Mouse (Mus musculus) layer of hippocampus, adult 2 months (tissue): Measurements from ENCODE around the gene Rasa3. TPM values are rescaled to one million over a fixed set of nuclear protein-coding genes. Genes with fewer than 3 reads are reported as not detected.

Experiments
- DNase-seq, 2 experiments: peaks; one replicate each; pipeline ENCODE4 v3.0.0; 2022; ENCODE audit warnings: low spot score in 2 of 2
- H3K27ac ChIP-seq: fragments of 200-600 bp; 2 replicates; pipeline ENCODE4 v1.8.1; 2022
- H3K4me3 ChIP-seq: fragments of 200-600 bp; 2 replicates; pipeline ENCODE4 v1.8.1; 2022; ENCODE audit warnings: mild to moderate bottlenecking
- CTCF ChIP-seq: fragments of 200-600 bp; conservative IDR thresholded peaks from 2 replicates; pipeline ENCODE4 v1.8.1; 2022; ENCODE audit warnings: antibody characterized with exemption, mild to moderate bottlenecking, moderate library complexity
- total RNA-seq, 2 experiments: library from RNA; stranded (reverse); gene quantifications; 2 replicates each; pipeline ENCODE4 v1.2.3; 2021

The Rasa3 gene
- total RNA-seq, 2 experiments from 2014 or later = 62.8 to 63.4 TPM

DNA sequence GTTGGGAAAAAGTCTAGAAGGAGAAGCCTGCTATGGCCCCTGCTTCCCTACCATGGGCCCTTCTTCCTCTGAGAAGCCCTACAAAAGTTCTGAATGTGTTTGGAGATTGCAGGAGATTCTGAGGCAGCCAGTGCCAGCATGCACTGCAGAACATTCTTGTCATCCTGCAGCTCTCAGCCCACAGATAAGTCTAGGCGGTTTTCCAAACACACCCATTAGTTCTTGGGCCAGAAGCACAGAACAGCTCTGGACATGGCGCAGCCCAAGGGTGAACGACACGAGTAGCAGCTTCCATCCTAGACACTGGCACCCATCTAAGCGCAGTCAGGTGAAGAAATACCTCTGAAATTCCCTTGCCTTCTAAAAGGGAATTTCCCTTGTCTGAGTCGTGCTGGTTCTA lies 44.3 kb downstream of the Rasa3 start:
- TF ChIP-seq CTCF = no peak
- Histone ChIP-seq H3K4me3 (no peak overlapping the region), H3K27ac (no peak overlapping the region)
- DNase-seq = no peak

DNA sequence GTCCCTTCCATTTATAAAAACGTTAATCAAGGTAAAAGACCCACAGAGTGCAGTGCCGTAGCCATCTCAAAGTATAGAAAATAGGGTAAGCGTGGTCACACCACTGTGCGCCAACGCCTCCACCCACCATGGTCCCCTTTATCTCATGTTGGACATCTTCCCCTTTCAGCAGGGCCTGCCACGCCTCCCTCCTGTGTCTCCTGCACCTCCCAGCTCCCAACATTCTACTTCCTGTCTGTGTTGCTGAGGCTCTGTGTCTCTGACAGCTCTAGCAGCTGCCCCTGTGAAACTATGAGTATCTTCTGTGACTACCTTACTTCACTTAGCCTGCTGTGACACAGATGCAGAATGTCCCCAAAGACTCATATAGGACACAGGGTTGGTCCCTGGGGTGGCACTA lies 45.1 kb downstream of the Rasa3 start:
- Histone ChIP-seq H3K4me3 (no peak overlapping the region), H3K27ac (no peak overlapping the region)
- DNase-seq = no peak
- TF ChIP-seq CTCF = no peak

DNA sequence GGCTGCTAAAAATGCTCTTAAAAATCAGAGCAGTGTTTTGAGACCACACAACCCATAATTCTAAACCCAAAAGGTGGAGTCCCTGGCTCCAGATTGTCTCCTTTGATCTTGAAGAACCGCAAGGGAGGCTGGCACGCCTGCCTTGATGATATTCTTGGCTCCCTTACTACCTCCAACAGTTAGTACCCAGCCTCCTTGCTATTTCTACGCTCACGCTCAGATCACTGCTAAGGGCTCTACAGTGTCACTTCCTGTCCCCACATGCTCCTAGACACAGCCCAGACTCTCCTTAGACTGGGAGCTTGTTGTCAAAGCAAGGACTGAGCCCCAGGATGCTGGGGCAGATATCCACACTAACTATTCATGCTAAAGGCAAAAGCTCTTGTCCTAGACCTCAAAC lies 46.6 kb downstream of the Rasa3 start:
- DNase-seq = no peak
- no peak for TF ChIP-seq CTCF
- Histone ChIP-seq H3K4me3 (no peak overlapping the region), H3K27ac (peak overlapping the region; percentile 55)

DNA sequence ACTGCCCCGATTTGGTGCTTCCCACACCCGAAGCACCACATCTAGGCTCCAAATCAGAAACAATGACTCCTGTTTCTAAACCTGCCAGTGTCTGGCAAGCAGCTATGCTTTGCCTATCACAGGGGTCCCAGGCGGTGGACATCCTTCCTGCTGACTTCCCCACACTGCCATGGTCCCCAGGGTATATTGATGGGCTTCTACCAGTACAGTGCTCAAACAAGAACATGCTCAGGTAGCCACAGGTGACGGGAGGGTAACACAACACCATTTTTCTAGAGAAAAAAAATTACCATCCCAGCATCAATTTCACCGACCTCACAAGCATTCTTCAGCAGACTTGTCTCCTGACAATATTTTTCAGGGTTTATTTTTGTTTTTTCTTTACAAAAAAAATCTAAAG lies 47.2 kb downstream of the Rasa3 start:
- Histone ChIP-seq H3K27ac (peak overlapping the region; percentile 55; the same call in 1 of the 2 replicates), H3K4me3 (no peak overlapping the region)
- TF ChIP-seq CTCF = no peak
- DNase-seq = no peak

DNA sequence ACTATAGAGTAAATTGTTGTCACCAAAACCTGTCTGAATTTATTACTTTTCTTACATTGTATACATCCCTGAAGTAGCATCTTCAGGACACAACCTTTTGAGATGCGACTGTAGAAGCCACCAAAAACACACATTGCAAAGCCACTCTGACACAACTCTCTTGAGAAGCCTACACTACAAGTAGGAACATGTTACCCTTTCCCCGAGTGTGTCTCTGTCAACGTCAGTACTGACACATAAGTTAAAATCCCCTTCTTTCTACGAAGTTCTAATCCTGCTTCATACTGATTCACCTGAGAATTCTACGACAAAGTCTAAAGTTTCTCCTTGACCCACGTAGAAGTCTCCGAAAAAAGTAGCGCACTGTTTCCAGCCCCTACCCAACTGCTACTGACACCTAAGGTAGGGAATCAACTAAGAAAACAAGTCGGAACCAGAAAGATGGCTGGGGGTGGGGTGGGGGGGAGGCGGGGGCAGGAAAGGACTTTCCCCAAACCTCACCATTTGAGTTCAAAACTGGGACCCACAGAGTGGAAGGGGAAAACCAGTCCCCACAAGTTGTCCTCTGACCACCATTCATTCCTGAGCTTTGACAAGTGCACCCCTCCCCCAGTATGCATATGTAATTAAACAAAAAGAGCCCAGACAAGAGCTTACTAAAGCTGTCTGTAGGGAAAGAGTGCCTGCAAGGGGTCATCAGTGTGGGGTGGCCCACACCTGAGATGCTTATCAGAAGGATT lies 47.9 kb downstream of the Rasa3 start:
- no peak for DNase-seq
- no peak for TF ChIP-seq CTCF
- Histone ChIP-seq H3K27ac (0 out of 2 replicates have a peak overlapping the region, but pooled peaks have one; percentile 1), H3K4me3 (no peak overlapping the region)

DNA sequence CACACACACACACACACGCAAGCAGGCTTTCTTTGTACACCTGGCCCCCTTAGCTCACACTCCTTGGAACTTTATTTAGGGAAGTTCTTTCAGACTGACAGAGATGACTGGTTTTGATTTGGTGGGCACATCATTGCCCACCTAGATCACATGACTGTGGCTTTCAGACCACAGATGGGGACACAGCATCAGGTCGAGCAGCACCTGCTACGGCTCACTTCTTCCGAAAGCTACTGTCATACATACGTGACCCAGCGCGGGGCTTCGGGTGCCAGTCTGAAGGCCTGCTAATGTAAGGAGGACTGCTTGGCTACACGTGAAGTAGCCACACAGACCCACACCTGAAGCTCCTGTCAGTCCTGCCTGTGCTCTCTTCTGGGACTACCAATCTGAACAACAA lies 49.3 kb downstream of the Rasa3 start:
- DNase-seq = no peak
- no peak for TF ChIP-seq CTCF
- Histone ChIP-seq H3K4me3 (no peak overlapping the region), H3K27ac (no peak overlapping the region; the same call in 1 of the 2 replicates)

DNA sequence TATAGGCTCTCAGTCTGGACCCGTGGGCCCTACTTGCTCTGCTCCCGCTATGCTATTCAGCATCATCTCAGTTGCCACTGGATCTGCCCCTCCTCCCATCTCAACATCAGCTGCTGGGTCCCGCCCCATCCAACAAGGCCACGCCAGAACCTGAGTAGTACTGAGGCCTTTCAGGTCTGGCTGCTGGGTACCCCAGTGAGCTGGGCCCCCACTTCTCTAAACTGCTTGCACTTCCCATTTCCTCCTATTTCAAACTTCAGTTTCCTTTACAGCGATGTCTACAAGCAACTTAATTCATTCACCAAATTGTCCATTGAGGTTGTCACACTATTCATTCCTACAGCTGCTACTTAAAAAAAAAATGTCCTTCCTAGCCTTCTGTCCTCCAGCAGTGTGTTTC lies 49.8 kb downstream of the Rasa3 start:
- no peak overlapping the region for H3K27ac ChIP-seq
- TF ChIP-seq CTCF = no peak
- no peak overlapping the region for H3K4me3 ChIP-seq
- no peak for DNase-seq

DNA sequence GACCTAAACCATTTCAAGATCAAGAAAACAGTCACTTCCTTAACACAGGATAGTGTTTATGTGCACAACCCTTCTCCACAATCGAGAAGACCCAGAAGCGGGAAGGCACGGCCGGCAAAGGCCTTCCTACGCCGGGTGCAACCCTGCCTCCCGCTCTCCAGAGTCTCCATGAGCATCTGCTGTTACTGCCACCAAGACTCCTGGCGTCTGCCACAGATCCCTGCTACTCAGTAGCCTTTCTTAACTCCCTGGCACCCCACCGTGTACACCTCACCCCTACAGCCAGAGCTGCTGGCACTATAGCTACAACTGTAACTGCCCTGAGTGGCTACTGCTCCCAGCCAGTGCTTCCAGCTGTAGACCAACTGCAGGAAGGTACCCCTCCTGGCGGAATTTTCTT lies 51.3 kb downstream of the Rasa3 start:
- H3K27ac ChIP-seq = peak overlapping the region; percentile 94; the same call in 1 of the 2 replicates
- H3K4me3 ChIP-seq = no peak overlapping the region
- no peak for DNase-seq
- no peak for TF ChIP-seq CTCF

DNA sequence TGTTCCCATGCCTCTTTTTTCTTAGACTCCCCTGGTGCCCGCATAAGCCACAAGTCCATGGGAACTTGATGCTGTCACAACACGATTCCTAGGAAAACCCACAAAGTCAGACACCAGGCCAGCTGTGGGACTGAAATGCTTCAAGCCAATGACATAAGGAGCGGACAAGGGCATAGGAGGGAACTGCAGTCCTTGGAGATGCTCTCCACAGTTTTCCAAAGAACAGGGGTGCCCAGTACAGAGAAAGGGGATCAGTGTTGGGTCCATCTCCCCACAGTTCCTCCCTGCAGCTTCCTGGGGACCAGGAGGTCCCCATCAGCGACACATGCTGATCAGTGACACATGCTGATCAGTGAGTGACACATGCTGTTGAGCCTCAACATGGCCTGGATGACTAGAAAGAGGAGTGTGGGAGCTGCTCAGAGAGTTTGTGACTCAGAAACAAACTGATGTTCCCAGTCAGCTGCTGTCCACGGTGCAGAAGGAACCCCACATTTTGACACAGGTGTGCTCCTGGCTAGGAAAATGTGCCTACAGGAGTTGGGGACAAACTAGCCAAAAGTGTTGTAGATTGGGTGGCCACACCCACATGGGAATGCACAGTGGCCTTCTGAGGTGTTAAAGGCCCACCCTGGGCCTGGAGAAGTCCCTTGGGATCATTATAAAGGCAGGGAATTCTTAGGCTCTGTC lies 52.0 kb downstream of the Rasa3 start:
- peak overlapping the region; percentile 94 for H3K27ac ChIP-seq
- DNase-seq = no peak
- TF ChIP-seq CTCF = no peak
- H3K4me3 ChIP-seq = no peak overlapping the region

DNA sequence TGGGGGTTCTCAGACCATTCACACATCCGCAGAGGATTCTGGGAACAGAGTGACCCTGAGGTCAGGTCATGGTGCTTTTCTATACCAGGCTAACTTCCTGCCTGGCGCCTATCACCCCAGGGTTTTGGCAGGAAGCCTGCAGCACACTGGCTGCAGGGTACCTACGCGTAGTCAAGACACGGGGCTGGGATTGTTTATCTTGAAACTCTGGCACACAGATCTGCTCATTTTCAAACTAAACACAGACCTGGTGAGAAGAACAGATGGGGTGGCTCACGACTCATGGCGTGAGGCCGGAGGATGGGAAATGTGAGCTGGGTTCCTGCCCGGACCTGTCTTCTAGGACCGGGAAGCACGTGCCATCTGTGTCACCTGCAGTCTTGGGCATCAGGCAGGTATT lies 52.5 kb downstream of the Rasa3 start:
- peak; percentile 51 to 63 for DNase-seq
- H3K27ac ChIP-seq = peak overlapping the region; percentile 94
- no peak overlapping the region for H3K4me3 ChIP-seq
- no peak for TF ChIP-seq CTCF

DNA sequence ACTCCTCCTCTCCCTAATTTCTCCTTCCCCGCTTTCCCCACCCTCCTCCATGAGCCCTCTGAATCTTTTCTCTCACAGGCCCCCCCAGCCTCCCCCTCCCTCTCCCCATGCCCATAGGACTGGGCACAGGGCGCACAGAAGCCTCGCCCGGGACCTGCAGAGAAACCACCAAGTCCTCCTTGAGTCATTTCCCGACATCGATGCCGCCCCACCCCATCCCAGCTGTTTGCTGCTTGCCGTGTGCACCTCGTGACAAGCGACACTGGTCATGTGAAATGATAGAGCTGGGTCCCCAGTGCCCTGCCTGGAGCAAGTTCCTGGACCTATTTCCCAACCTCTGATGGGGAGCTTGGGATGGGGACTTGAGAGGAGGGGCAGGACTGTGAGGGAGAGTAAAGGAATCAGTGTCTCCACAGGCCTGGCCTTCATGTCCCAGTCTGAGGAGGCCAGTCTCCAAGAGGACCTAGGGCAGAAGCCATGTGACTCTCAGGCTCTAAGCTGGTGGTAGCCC lies 53.4 kb downstream of the Rasa3 start:
- DNase-seq = no peak
- Histone ChIP-seq H3K4me3 (no peak overlapping the region), H3K27ac (peak overlapping the region; percentile 94)
- TF ChIP-seq CTCF = no peak

DNA sequence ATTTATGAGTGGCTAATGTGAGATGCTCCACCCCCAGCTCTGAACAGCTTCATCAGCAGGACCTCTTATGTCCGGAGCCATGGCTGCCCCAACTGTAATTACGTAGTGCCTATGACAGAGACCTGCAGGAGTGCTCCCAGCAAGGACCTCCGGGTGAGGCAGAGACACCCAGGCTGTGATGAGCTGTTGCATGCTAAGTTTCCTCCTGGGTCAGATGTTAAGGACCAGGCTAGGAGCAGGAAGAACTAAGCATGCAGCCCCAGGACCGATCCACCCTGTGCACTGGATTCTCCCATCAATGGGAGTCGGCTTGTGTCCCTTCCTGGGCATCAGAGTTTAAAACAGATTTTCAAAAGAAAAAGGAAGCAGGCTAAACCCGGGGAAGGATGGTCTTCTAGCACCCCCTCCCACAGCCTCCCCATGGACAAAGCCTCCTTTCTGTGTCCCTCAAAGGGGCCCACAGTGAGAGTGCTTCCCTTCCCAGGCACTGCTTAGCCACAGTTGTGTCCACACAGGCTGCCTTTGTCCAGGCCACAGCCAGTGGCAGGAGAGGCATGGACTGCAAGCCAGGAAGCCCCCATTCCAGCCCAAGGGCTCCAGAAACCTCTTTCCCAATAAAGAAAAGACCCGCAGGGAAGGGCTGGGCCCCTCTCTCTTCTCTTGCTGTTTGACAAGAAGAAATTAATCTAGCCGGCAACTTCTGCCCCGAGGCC lies 54.2 kb downstream of the Rasa3 start:
- no peak for TF ChIP-seq CTCF
- H3K27ac ChIP-seq = peak overlapping the region; percentile 94
- H3K4me3 ChIP-seq = no peak overlapping the region; the same call in 1 of the 2 replicates
- peak; percentile 52 to 74 for DNase-seq
